Mouse (Mus musculus) heart, adult 8-10 months (tissue): Measurements from ENCODE around the gene Zmym4. TPM values are rescaled to one million over a fixed set of nuclear protein-coding genes. Genes with fewer than 3 reads are reported as not detected.

Experiments
- DNase-seq: peaks from one replicate; pipeline ENCODE4 v3.0.0; 2022; ENCODE audit warnings: low spot score
- total RNA-seq, 4 experiments: library from RNA; stranded (reverse); gene quantifications; 2 replicates each; pipeline ENCODE4 v1.2.4; 2022

Gene Zmym4
- total RNA-seq, 4 experiments from 2014 or later: 17.8 to 24.4 (median 22.4) TPM

DNA sequence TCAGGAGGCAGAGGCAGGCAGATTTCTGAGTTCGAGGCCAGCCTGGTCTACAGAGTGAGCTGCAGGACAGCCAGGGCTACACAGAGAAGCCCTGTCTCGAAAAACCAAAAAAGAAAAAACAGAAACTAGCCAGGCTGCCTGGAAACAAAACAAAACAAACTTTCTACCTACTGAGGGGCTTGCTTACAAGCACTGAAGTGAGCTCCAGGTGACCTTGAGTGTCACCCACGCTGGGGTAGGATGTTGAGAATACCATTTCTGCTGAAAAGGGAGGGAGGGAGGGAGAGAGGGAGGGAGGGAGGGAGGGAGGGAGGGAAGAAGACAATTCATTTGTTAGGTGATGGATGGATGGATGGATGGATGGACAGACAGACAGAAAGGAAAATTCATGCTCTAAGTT is 24.5 kb downstream of the Zmym4 start:
- DNase-seq: no peak

- DNase-seq: no peak
Measured at GRCm38 (mm10) chr4:126942846-126943245, 25.1 kb downstream of the Zmym4 start.

DNA sequence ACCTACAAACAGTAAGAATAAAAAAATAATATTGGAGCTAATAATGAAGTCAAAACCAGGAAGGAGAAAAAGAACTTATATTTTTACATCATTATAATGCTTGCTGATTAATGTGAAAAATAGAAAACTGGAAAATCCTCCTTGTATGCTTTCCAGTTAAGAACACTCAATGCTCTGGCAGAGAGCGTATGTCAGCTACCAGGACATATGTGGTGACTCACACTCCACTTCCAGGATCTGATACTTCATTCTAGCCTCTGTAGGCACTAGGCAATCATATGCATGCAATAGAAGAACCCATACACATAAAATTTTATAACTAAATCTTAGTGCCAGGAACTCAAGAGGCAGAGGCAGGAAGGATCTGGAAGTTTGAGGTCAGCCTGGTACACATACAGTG is 40.2 kb downstream of the Zmym4 start:
- DNase-seq: no peak

- DNase-seq: no peak
Measured at GRCm38 (mm10) chr4:126889879-126890278, 78.1 kb downstream of the Zmym4 start.

DNA sequence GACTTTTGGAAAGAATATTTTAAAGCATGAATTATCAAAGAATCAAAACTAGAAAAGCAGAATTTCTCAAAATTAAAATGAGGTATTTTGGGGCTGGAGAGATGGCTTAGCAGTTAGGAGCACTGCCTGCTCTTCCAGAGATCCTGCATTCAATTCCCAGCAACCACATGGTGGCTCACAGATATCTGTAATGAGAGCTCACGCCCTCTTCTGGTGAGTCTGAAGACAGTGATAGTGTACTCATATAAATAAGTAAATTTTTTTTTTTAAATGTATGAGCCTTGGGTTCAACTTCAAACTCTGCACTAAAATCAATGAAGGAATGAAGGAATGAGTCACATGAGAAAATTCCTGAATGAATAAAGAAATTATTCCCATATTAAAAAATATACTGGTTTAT is 82.0 kb downstream of the Zmym4 start:
- no peak for DNase-seq

- no peak for DNase-seq
Measured at GRCm38 (mm10) chr4:126883602-126884001, 84.3 kb downstream of the Zmym4 start.

DNA sequence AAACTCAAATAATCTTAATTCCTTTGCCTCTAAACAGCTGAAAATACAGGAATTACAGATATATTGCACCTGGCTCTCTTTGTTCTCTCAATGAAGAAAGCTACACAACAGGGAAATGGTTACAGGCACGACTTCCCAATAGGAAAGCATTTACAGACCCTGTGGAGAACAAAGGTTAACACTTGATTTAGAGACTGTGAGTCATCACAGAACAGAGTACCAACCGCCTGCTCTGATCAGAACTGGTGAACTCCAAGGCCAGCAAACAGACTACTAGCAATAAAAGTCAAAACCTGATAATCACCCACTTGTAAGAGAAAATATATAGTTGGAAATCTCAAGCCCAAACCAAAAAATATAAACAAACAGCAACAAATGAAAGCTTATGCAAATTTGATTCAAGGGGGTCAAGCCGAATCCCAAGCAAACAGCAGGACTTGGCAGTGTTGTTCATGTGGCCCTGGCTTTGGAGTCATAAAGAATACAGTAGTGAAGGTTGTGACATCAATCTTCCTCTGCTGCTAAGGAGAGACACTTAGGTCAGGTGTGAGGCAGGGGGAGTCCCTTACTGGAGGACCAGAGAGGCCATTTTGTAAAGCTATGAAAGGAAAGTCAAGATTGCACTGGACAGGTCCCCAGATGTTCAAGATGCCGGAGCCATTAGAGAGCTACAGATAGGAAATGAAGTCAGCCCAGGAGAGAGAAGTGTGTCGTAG is 88.2 kb downstream of the Zmym4 start:
- DNase-seq: no peak

DNA sequence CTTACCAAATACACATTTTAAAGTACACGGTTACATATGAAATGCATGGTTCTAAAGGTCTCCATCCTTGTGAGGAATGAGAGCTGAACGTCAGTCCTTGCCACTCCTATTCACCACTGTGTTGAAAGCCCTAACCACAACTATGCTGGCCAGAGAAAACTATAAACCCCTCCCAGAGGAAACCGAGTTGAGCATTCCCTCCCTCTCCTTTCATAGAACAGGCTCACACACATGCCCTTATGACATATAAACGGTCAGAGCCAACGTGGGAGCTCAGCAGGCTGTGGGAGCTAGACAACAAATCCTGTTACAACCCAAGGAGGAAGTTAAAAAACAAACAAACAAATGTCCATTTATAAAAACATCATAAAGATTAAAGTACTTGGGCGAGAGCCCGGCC is 95.2 kb downstream of the Zmym4 start:
- DNase-seq: no peak

GRCm38 (mm10) chr4:126868699-126869098 is 99.2 kb downstream of the Zmym4 start:
- DNase-seq: no peak

DNA sequence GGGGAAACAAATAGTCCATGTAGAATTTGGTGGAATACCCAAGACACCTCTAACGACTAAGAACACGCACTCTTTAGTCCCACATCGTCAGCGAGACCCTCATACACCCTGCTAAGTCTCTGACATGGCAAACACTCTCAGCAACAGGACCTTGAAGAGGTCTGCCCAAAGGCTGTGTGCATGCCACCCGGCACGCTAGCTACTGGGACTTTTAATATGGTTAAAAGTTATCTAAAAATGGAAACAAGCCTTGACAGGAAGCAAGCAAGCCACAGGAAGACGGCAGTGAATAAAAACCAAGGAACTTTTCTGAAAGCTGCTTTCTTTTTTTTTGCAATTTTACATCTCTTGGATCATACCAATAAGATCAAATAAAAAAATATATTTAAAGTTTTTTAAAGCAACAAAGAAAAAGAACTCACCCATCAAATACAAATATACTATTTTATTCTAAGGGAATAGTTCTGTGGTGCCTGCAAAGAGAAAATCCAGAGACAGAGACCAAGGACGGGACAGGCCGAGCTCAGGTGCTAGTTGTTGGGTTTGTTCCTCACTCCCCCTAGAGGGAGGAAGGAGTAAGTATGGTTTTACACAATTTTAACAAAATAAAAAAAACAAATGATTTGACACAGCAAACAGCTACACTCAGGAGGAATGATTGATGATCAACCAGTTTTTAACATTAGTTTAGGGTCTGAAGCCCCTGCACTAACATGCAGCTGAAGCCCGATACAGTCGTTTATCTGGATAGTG is 106.2 kb downstream of the Zmym4 start:
- no peak for DNase-seq

DNA sequence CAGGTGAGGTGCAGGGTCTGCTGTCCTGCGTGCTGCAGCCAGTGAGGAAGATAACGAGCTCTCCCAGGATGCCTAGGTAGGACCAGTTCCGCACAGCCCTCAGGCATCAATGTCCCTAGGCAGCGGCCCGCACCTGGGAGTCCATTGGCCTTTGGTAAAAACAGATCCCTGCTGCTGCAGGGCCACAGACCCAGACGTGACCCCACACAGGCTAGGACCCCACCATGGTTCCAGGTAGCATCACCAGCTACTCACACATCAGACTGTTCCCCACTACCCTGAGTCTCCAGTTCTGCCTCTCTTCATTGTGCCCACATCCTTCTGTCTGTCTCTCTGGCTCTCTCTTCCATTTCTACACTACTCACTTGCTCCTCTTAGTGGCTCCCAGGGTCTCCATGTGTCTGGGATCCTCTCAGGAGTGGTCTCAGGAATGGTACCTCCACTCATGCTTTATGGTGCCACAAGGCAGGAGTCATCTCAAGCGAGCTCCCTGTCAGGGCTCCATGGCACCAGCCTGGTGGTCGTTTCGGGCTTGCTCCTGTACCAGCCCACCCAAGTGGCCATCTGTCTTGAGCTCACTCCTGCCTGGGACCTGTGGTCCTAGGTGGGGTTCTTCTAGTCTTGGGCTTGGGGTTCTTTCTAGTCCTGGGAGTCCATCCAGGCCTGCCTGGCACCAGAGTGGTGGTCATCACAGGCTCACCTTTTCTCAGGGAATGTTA is 107.5 kb downstream of the Zmym4 start:
- DNase-seq: no peak

GRCm38 (mm10) chr4:126852971-126853370 is 115.0 kb downstream of the Zmym4 start:
- no peak for DNase-seq

GRCm38 (mm10) chr4:126850778-126851080 is 117.2 kb downstream of the Zmym4 start:
- DNase-seq: no peak

GRCm38 (mm10) chr4:126850019-126850777 is 117.7 kb downstream of the Zmym4 start:
- no peak for DNase-seq

DNA sequence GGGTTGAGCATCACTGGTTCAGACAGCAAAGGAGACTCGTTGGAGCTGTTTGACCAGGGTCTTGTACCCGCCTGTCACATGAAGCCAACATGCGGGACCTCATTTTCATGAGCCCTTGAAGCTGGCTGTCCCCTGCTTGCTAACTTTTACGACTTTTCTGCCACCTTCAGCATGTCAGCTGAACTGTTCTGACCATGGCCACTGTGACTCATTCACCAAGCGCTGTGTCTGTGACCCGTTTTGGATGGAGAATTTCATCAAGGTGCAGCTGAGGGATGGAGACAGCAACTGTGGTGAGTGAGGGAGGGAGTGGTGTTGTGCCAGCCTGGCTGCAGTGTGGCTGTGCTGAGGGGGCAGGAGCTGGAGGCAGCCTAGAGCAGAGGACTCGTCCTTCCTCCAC is 121.0 kb downstream of the Zmym4 start:
- no peak for DNase-seq

- DNase-seq: no peak
Measured at GRCm38 (mm10) chr4:126845664-126846063, 122.3 kb downstream of the Zmym4 start.

GRCm38 (mm10) chr4:126842911-126843310 is 125.0 kb downstream of the Zmym4 start:
- DNase-seq: no peak

DNA sequence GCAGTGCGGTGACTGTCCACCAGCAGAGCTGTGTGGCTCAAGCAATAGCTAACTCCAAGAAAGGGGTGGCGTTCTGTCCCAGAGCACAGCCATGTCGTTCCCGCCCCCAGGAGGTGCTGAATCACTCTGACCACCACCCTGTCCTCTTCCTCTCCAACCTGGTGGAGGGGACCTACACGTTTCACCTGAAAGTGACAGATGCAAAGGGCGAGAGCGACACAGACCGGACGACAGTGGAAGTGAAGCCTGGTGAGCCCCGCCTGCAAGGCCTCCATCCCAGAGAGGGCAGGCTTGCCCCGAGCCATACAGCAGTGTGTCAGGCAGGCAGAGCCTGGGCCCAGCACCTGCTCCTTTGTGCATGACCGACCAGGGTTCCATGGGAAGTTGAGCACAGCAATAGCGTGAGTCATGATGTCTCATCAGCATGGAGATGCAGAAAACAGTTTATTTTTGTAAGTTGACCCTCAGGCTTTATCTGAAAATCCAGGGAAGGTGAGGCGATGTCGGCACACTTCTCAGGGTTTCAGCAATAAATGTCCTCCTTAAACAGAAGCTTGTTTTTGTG is 126.9 kb downstream of the Zmym4 start:
- no peak for DNase-seq

DNA sequence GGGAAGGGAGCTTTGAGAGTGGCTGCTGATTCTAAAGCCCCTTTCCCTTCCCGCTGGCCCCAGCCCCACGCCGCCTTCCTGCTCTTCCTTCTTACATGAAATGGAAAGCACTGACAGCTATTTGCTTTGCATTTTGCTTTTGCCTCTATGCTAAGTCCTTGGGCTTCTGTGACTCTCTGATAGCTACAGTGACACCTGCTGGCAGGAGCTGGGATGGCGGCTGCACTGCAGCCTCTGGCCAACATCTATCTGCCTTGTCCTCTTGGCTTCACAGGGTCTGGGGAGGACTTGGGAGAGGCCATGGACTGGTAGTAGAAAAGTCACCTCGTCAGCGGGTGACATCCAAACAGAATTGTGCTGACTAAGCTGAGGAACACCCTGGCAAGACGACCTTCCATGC is 128.1 kb downstream of the Zmym4 start:
- DNase-seq: peak; percentile 77

GRCm38 (mm10) chr4:126838799-126839198 is 129.1 kb downstream of the Zmym4 start:
- no peak for DNase-seq

GRCm38 (mm10) chr4:126831122-126831521 is 136.8 kb downstream of the Zmym4 start:
- DNase-seq: no peak

DNA sequence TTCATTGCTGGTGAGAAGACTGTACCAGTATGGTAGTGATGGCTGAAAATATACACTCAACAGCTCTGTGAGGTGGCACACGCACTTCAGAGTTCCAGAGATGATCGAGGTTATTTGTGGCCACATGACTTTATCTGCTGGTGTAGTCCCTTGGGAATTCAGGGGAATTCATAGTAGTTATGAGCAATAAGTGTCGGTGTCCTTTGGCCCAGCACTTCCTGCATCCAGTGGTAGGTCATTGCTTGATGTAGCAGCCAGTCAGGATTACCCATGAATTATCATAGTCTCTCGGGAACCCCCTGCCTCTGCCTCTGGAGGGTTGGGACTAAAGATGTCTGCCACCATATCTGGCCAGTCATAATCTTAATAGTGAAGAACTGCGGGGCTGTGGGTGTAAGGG is 144.0 kb downstream of the Zmym4 start:
- no peak for DNase-seq
